Mouse (Mus musculus): ENCODE results near the gene Nat8f2. TPM values are rescaled to one million over a fixed set of nuclear protein-coding genes. Genes with fewer than 3 reads are reported as not detected.

The Nat8f2 gene
- total and polyA plus RNA-seq, 2 experiments from 2014 or later = 0.06 TPM; not detected in 1

DNA sequence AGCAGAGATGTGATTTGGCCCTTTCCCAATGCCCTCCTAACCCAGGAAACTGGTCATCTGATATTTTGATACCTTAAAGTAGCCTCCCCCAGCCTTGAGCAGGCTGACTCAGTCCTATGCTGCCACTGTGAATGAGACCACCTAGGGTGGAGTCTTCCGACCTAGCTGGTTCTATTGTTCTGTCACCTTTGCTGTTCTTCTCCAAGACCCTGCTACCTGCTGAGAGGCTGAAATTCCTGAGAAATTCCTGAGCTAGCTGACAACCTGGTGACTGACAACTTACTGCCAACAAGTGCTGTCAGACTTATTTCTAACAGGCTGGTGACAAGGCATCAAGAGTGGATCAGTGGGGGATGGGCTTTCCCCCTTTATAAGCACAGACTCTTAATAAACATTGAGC lies 50.6 kb downstream of the Nat8f2 start:
- no peak overlapping the region for H3K9ac ChIP-seq (replicated peaks; ENCODE audit: low read length, poor library complexity, severe bottlenecking)
- WGBS = 19% methylated on average over 1 of the region's 1 CpGs
- H3K9me3 ChIP-seq (ENCODE audit: low read length) = no peaks in the 10 kb centered on the region
- H3K36me3 ChIP-seq (ENCODE audit: insufficient read depth, low read length) = no peaks in the 10 kb centered on the region
- no peaks in the 10 kb centered on the region for H3K27me3 ChIP-seq (ENCODE audit: insufficient read depth, low read length)
- H3K4me1 ChIP-seq (ENCODE audit: insufficient read depth, low read length) = no peaks in the 10 kb centered on the region
- H3K4me2 ChIP-seq (ENCODE audit: low read depth, low read length, poor library complexity, severe bottlenecking) = no peak overlapping the region
- no peak overlapping the region for H3K4me3 ChIP-seq (ENCODE audit: low read depth, low read length)
- no peak for TF ChIP-seq CTCF (IDR thresholded peaks at IDR 0.05)
- DNase-seq (ENCODE audit: low spot score) = no peak
- H3K27ac ChIP-seq (ENCODE audit: low read depth, low read length) = no peak overlapping the region
- ATAC-seq (ENCODE audit: low FRiP score) = no peak

Other genes with a start within 250 kb of the Nat8f2 start
- 0.93 TPM in 1 of 2 replicates, not detected in the other for gene Nat8f7, start 156.0 kb downstream of the Nat8f2 start, total RNA-seq (2014; rRNA removed)
- gene Nat8f7, start 156.0 kb downstream of the Nat8f2 start, polyA plus RNA-seq (2015; fragmentation: Nextera tagmentation; extraction: Ambion mirVana) = 0.17 and 0.21 TPM in 2 replicates
- 0.16 and 0.19 TPM in 2 replicates for gene Nat8f3, start 103.4 kb downstream of the Nat8f2 start, total RNA-seq (2014; rRNA removed)
- 0.21 and 0.38 TPM in 2 replicates for gene Nat8f3, start 103.4 kb downstream of the Nat8f2 start, polyA plus RNA-seq (2015; fragmentation: Nextera tagmentation; extraction: Ambion mirVana)
- gene Nat8f6, start 48.2 kb downstream of the Nat8f2 start, total RNA-seq (2014; rRNA removed) = 1.1 TPM in 1 of 2 replicates, not detected in the other
- gene Nat8f6, start 48.2 kb downstream of the Nat8f2 start, polyA plus RNA-seq (2015; fragmentation: Nextera tagmentation; extraction: Ambion mirVana) = not detected in 2 replicates
- gene Nat8f5, start 48.2 kb downstream of the Nat8f2 start, total RNA-seq (2014; rRNA removed) = 0.49 TPM in 1 of 2 replicates, not detected in the other
- 0.52 and 0.73 TPM in 2 replicates for gene Nat8f5, start 48.2 kb downstream of the Nat8f2 start, polyA plus RNA-seq (2015; fragmentation: Nextera tagmentation; extraction: Ambion mirVana)
- 0.49 TPM in 1 of 2 replicates, not detected in the other for gene Nat8, start 37.1 kb downstream of the Nat8f2 start, total RNA-seq (2014; rRNA removed)
- 0.54 and 0.91 TPM in 2 replicates for gene Nat8, start 37.1 kb downstream of the Nat8f2 start, polyA plus RNA-seq (2015; fragmentation: Nextera tagmentation; extraction: Ambion mirVana)
- gene Nat8f4, start 35.7 kb upstream of the Nat8f2 start, total RNA-seq (2014; rRNA removed) = 4.9 and 6.2 TPM in 2 replicates
- 5.6 and 6.4 TPM in 2 replicates for gene Nat8f4, start 35.7 kb upstream of the Nat8f2 start, polyA plus RNA-seq (2015; fragmentation: Nextera tagmentation; extraction: Ambion mirVana)
- 43.7 and 44.3 TPM in 2 replicates for gene Tprkb, start 42.7 kb upstream of the Nat8f2 start, total RNA-seq (2014; rRNA removed)
- gene Tprkb, start 42.7 kb upstream of the Nat8f2 start, polyA plus RNA-seq (2015; fragmentation: Nextera tagmentation; extraction: Ambion mirVana) = 51.7 and 61.5 TPM in 2 replicates
- gene Nat8f1, start 46.5 kb upstream of the Nat8f2 start, total RNA-seq (2014; rRNA removed) = 9.3 and 11.2 TPM in 2 replicates
- 19.8 and 19.9 TPM in 2 replicates for gene Nat8f1, start 46.5 kb upstream of the Nat8f2 start, polyA plus RNA-seq (2015; fragmentation: Nextera tagmentation; extraction: Ambion mirVana)
- 82.8 and 90.2 TPM in 2 replicates for gene Dusp11, start 92.5 kb upstream of the Nat8f2 start, total RNA-seq (2014; rRNA removed)
- 26.0 and 36.0 TPM in 2 replicates for gene Dusp11, start 92.5 kb upstream of the Nat8f2 start, polyA plus RNA-seq (2015; fragmentation: Nextera tagmentation; extraction: Ambion mirVana)
- not detected in 2 replicates for gene Figla, start 147.0 kb upstream of the Nat8f2 start, total RNA-seq (2014; rRNA removed)
- gene Figla, start 147.0 kb upstream of the Nat8f2 start, polyA plus RNA-seq (2015; fragmentation: Nextera tagmentation; extraction: Ambion mirVana) = not detected in 2 replicates
- 159 and 196 TPM in 2 replicates for gene Add2, start 159.5 kb upstream of the Nat8f2 start, total RNA-seq (2014; rRNA removed)
- gene Add2, start 159.5 kb upstream of the Nat8f2 start, polyA plus RNA-seq (2015; fragmentation: Nextera tagmentation; extraction: Ambion mirVana) = 118 and 124 TPM in 2 replicates

All from midbrain, postnatal 0 days (tissue).